Mouse (Mus musculus) kidney, adult 2 months (tissue): Measurements from ENCODE around the gene Lamtor1. TPM values are rescaled to one million over a fixed set of nuclear protein-coding genes. Genes with fewer than 3 reads are reported as not detected.
"Not testable (repeated sequence)": the region's sequence is repeated elsewhere in the genome, so short reads cannot be mapped to it uniquely, and the experiment has no call there.

Experiments
- DNase-seq: peaks from one replicate; pipeline ENCODE4 v3.0.0; 2021
- H3K27ac ChIP-seq: fragments of 200-500 bp; 2 replicates; pipeline ENCODE4 v1.5.1; 2012; ENCODE audit warnings: low read depth, low read length, control low read depth, inconsistent platforms; ENCODE audit not compliant: insufficient read depth
- H3K27me3 ChIP-seq: fragments of 200-500 bp; replicated peaks from 2 replicates; pipeline ENCODE4 v1.6.1; 2012; ENCODE audit warnings: mild to moderate bottlenecking, moderate library complexity, low read length, inconsistent platforms; ENCODE audit not compliant: control insufficient read depth, insufficient read depth
- H3K36me3 ChIP-seq: fragments of 200-500 bp; 2 replicates; pipeline ENCODE4 v1.6.1; 2012; ENCODE audit warnings: mild to moderate bottlenecking, moderate library complexity, low read length, inconsistent platforms; ENCODE audit not compliant: control insufficient read depth, insufficient read depth
- H3K4me1 ChIP-seq: fragments of 200-500 bp; 2 replicates; pipeline ENCODE4 v1.6.1; 2011; ENCODE audit warnings: low read length; ENCODE audit not compliant: control insufficient read depth, insufficient read depth
- H3K4me3 ChIP-seq: fragments of 200-500 bp; 2 replicates; pipeline ENCODE4 v1.5.1; 2011; ENCODE audit warnings: mild to moderate bottlenecking, low read depth, low read length, control low read depth; ENCODE audit not compliant: insufficient read depth
- CTCF ChIP-seq: fragments of 200-500 bp; conservative IDR thresholded peaks from 2 replicates; pipeline ENCODE4 v1.5.1; 2011; ENCODE audit warnings: low read depth, mild to moderate bottlenecking, control low read depth, low read length, moderate library complexity, mixed read lengths; ENCODE audit not compliant: insufficient read depth, insufficient read length
- POLR2A ChIP-seq: fragments of 200-500 bp; IDR thresholded peaks from one replicate; pipeline ENCODE4 v1.6.1; 2011; ENCODE audit warnings: low read depth, low read length, control low read depth
- WGBS: fragments of 180-500 bp; shearing (Covaris S2); methylation state at CpG from one replicate; pipeline ENCODE4 v1.1.7; 2018; 5-methylcytosine and 5-hydroxymethylcytosine counted together
- polyA plus RNA-seq: library from polyadenylated mRNA; depleted of rRNA; stranded (reverse); fragments of >200 nt; gene quantifications from 2 replicates; pipeline ENCODE4 v1.2.3, GENCODE M21; 2012

Lamtor1 gene
- polyA plus RNA-seq, 1 experiment = 267 TPM

GRCm38 (mm10) chr7:101936996-101937395 is 31.3 kb downstream of the Lamtor1 start:
- TF ChIP-seq CTCF (no peak), POLR2A (no peak)
- Histone ChIP-seq H3K4me1 (peaks cover 7% of the 10 kb centered on the region; the same call in 1 of the 2 replicates), H3K36me3 (no peaks in the 10 kb centered on the region), H3K27ac (no peak overlapping the region), H3K4me3 (no peak overlapping the region), H3K27me3 (no peaks in the 10 kb centered on the region)
- no peak for DNase-seq
- 96% methylated on average over 4 of the region's 4 CpGs for WGBS

- peak; percentile 32 for DNase-seq
- Histone ChIP-seq H3K27me3 (no peaks in the 10 kb centered on the region), H3K27ac (no peak overlapping the region), H3K4me1 (peaks cover 7% of the 10 kb centered on the region; the same call in 1 of the 2 replicates), H3K4me3 (no peak overlapping the region), H3K36me3 (no peaks in the 10 kb centered on the region)
- 89% methylated on average over 4 of the region's 4 CpGs for WGBS
- TF ChIP-seq CTCF (no peak), POLR2A (no peak)
Observed at GRCm38 (mm10) chr7:101937569-101937968, 31.9 kb downstream of the Lamtor1 start.

DNA sequence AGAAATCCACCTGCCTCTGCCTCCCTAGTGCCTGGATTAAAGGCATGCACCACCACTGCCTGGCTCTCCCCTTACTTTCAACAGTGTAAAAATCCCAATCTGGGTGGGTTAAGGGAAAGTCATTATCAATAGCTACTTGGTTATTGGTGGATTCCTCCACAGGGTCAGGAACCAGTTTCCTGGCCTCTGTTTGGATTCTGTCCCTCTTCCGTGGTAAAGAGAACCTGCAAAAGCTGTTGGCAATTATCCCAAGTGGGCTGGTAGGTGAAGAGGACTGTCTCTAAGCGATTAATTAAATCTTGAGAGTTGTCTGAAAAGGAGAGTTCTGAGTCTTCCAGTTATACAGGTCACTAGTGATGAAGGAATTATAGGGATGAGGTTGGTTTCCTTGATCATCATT is 32.6 kb downstream of the Lamtor1 start:
- Histone ChIP-seq H3K4me1 (peaks cover 7% of the 10 kb centered on the region; the same call in 1 of the 2 replicates), H3K4me3 (no peak overlapping the region), H3K27ac (no peak overlapping the region), H3K36me3 (no peaks in the 10 kb centered on the region), H3K27me3 (no peaks in the 10 kb centered on the region)
- TF ChIP-seq CTCF = no peak
- no peak for TF ChIP-seq POLR2A
- DNase-seq = peak; percentile 36
- WGBS = 49% methylated on average over 2 of the region's 2 CpGs

DNA sequence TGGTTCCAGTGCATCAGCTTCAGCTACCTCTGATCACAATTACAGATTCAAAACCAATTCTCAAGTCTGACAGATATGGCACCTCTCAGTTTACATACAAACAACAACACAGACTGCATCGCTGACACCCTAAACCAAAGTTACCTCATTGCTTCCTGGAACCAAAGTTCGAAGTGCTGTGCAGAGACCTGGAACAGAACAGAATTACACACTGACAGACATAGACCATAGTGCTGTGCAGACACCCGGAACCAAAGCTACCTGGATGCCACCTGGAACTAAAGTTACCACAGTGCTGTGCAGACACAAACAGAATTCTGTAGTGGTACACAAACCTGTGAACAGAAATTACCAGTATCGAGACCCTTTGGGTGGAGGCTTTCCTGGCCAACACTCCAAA is 34.1 kb downstream of the Lamtor1 start:
- Histone ChIP-seq H3K4me1 (peaks cover 7% of the 10 kb centered on the region; the same call in 1 of the 2 replicates), H3K4me3 (no peak overlapping the region), H3K36me3 (no peaks in the 10 kb centered on the region), H3K27me3 (no peaks in the 10 kb centered on the region), H3K27ac (peak overlapping the region; percentile 84)
- TF ChIP-seq CTCF (no peak), POLR2A (no peak)
- 58% methylated on average over 4 of the region's 4 CpGs for WGBS
- peak; percentile 90 for DNase-seq

DNA sequence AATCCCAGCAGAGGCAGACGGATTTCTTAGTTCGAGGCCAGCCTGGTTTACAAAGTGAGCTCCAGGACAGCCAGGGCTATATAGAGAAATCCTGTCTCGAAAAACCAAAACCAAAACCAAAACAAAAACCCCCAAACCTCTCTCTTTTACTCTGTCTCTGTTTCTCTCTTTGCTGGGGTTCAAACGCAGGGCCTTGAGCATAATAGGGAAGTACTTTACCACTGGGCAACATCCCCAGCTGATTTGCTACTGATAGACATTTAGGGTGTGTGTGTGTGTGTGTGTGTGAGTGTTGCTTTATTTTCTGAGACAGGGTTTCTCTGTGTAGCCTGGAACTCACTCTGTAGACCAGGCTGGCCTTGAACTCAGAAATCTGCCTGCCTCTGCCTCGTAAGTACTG is 43.3 kb downstream of the Lamtor1 start:
- H3K4me3 ChIP-seq, H3K27me3 ChIP-seq, H3K36me3 ChIP-seq, H3K4me1 ChIP-seq, H3K27ac ChIP-seq, DNase-seq: not testable (repeated sequence)
- WGBS = 93% methylated on average over 5 of the region's 5 CpGs

DNA sequence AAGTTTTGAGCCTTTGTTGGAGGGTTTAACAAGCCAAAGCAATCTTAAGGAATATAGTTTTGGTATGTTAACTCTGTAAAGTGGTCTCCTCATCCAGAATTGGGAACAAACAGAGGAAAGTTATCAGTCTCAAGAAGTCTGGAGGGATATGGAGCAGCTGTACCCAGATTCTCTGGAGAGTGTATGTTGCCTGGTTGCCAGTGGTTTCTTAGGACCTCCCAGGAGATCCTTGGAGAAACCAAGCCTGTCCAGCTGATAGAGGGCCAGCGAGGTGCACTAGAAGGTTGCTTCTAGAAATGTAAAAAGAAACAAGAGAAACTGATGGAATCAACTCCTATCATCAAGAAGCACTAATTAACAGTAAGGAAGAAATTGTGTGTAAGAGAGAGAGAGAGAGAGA is 45.9 kb downstream of the Lamtor1 start:
- Histone ChIP-seq H3K27ac (no peak overlapping the region), H3K4me1 (no peaks in the 10 kb centered on the region; the same call in 1 of the 2 replicates), H3K27me3 (no peaks in the 10 kb centered on the region; the same call in 1 of the 2 replicates), H3K36me3 (no peaks in the 10 kb centered on the region), H3K4me3 (no peak overlapping the region)
- 84% methylated on average over 1 of the region's 1 CpGs for WGBS
- DNase-seq = no peak
- TF ChIP-seq POLR2A (no peak), CTCF (no peak)

- no peak overlapping the region for H3K27ac ChIP-seq
- DNase-seq = no peak
- WGBS = 59% methylated on average over 2 of the region's 2 CpGs
Observed at GRCm38 (mm10) chr7:101952098-101952497, 46.4 kb downstream of the Lamtor1 start.

GRCm38 (mm10) chr7:101954163-101954562 is 48.5 kb downstream of the Lamtor1 start:
- H3K27me3 ChIP-seq = no peaks in the 10 kb centered on the region; the same call in 1 of the 2 replicates
- no peaks in the 10 kb centered on the region for H3K36me3 ChIP-seq
- 85% methylated on average over 2 of the region's 2 CpGs for WGBS
- H3K4me1 ChIP-seq = no peaks in the 10 kb centered on the region; the same call in 1 of the 2 replicates
- H3K4me3 ChIP-seq = no peak overlapping the region
- DNase-seq = no peak
- no peak overlapping the region for H3K27ac ChIP-seq
- no peak for TF ChIP-seq POLR2A
- TF ChIP-seq CTCF = no peak

More at GRCm38 (mm10) chr7:101952098-101952497, 46.4 kb downstream of the Lamtor1 start:
- no peak overlapping the region for H3K4me3 ChIP-seq
- no peaks in the 10 kb centered on the region; the same call in 1 of the 2 replicates for H3K4me1 ChIP-seq
- H3K36me3 ChIP-seq = no peaks in the 10 kb centered on the region
- no peaks in the 10 kb centered on the region; the same call in 1 of the 2 replicates for H3K27me3 ChIP-seq
- no peak for TF ChIP-seq POLR2A
- TF ChIP-seq CTCF = no peak
